Mouse (Mus musculus): ENCODE measurements around the gene Spint2. TPM values are rescaled to one million over a fixed set of nuclear protein-coding genes. Genes with fewer than 3 reads are reported as not detected.

Gene Spint2
- polyA plus RNA-seq, 1 experiment from 2014 or later = 309 TPM

DNA sequence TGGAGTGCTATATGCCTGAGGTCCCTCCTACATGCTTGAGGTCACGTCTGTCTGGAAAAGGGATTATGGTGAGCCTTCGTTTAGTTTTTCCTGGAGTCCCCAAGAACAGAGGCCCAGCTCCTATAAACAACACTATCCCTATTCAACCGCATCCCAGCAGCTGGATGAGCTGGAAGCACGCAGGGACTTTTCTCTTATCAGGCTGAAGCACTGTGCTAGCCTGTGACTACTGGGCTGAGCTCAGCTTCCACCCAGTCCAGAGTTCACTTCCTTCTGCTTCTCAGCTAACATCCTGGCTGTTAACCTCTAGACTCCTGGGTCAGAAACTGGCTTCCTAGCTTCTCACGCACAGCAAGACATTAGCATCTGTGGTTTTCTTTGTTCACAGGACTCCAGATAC is 27.9 kb downstream of the Spint2 start:
- no peaks in the 10 kb centered on the region for H3K9me3 ChIP-seq (ENCODE audit: control insufficient read depth, low read length)
- H3K27ac ChIP-seq (ENCODE audit: low read length) = no peak overlapping the region
- WGBS = 42% methylated on average over 5 of the region's 5 CpGs
- H3K4me3 ChIP-seq (ENCODE audit: low read length) = no peak overlapping the region
- H3K27me3 ChIP-seq (ENCODE audit: control insufficient read depth, insufficient read depth, low read depth, low read length) = no peaks in the 10 kb centered on the region
- ATAC-seq (ENCODE audit: low read depth) = no peak
- no peak overlapping the region for H3K4me2 ChIP-seq (ENCODE audit: low read depth, low read length)
- H3K9ac ChIP-seq (ENCODE audit: low read length) = no peak overlapping the region
- H3K4me1 ChIP-seq (replicated peaks; ENCODE audit: control insufficient read depth, insufficient read depth, low read length) = peaks cover 10% of the 10 kb centered on the region
- H3K36me3 ChIP-seq (ENCODE audit: control insufficient read depth, insufficient read depth, low read length) = no peaks in the 10 kb centered on the region

DNA sequence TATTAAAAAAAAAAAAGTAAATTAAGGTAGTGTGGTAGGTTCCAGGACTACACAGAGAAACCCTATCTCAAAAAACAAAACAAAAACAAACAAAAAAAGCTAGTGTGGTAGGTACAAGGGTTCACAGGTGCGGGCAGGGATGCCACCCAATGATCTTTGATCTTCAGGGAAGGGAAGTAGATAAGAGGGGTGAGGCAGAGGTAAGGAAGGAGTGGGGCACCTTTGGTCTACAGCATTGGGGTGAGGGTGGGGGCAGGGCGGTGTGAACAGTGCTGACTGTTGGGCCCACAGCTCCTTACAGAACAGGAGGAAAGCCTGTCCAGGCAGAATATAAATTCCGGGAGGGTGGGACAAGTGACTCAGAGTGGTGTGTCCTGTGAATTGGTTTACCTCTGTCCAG is 30.5 kb downstream of the Spint2 start:
- WGBS = 59% methylated on average over 3 of the region's 3 CpGs

DNA sequence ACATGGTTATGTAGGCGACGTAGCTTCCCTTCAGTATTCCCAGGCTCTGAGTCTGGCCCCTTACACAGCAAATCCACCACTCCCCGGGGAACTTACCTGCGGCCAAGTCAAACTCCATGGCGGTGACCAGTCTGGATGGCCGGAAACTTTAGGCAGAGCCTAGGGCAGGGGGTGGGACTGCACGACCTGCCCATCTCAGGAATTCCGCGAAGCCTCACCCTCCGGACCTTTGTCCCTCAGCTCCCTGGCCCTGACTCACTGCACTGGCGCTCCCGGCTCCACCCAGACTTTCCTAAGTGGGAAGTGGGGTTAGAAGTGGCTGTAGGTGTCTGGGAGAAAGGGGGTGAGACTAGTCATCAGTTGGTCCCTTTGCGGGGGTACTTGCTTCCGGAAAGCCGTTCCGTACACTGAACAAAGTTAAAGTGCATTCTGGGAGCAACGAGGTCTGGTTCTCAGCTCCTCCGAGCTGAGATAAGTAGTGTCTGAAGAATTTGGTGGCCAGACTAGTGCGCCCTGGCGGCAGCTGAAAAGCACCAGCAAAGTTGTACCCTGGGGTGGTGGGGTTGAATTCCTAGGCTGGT is 33.4 kb downstream of the Spint2 start, which contains the start of gene 2200002D01Rik:
Gene 2200002D01Rik (minus strand): TSS at position 206 of the 581 bp plus-strand sequence.
- peak within 1 kb of the TSS; percentile 84 for H3K27ac ChIP-seq (ENCODE audit: low read length)
- peak within 1 kb of the TSS; percentile 49 for H3K4me3 ChIP-seq (ENCODE audit: low read length)
- H3K9ac ChIP-seq (ENCODE audit: low read length) = peak within 1 kb of the TSS; percentile 66
- peaks cover 25% of the 10 kb centered on the region for H3K4me1 ChIP-seq (replicated peaks; ENCODE audit: control insufficient read depth, insufficient read depth, low read length)
- peak within 1 kb of the TSS; percentile 77 for H3K4me2 ChIP-seq (ENCODE audit: low read depth, low read length)
- peaks cover 6% of the 10 kb centered on the region; the same call in 1 of the 2 replicates for H3K36me3 ChIP-seq (ENCODE audit: control insufficient read depth, insufficient read depth, low read length)
- peak; percentile 73 for ATAC-seq (ENCODE audit: low read depth)
- no peaks in the 10 kb centered on the region for H3K27me3 ChIP-seq (ENCODE audit: control insufficient read depth, insufficient read depth, low read depth, low read length)
- 25% methylated on average over 20 of the region's 20 CpGs for WGBS
- H3K9me3 ChIP-seq (ENCODE audit: control insufficient read depth, low read length) = no peaks in the 10 kb centered on the region

More for the DNA sequence above, 30.5 kb downstream of the Spint2 start:
- H3K9ac ChIP-seq (ENCODE audit: low read length) = no peak overlapping the region
- ATAC-seq (ENCODE audit: low read depth) = no peak
- H3K4me1 ChIP-seq (replicated peaks; ENCODE audit: control insufficient read depth, insufficient read depth, low read length) = peaks cover 20% of the 10 kb centered on the region
- H3K36me3 ChIP-seq (ENCODE audit: control insufficient read depth, insufficient read depth, low read length) = no peaks in the 10 kb centered on the region
- no peak overlapping the region for H3K4me2 ChIP-seq (ENCODE audit: low read depth, low read length)
- no peaks in the 10 kb centered on the region for H3K9me3 ChIP-seq (ENCODE audit: control insufficient read depth, low read length)
- no peak overlapping the region for H3K27ac ChIP-seq (ENCODE audit: low read length)
- H3K4me3 ChIP-seq (ENCODE audit: low read length) = no peak overlapping the region
- no peaks in the 10 kb centered on the region for H3K27me3 ChIP-seq (ENCODE audit: control insufficient read depth, insufficient read depth, low read depth, low read length)

DNA sequence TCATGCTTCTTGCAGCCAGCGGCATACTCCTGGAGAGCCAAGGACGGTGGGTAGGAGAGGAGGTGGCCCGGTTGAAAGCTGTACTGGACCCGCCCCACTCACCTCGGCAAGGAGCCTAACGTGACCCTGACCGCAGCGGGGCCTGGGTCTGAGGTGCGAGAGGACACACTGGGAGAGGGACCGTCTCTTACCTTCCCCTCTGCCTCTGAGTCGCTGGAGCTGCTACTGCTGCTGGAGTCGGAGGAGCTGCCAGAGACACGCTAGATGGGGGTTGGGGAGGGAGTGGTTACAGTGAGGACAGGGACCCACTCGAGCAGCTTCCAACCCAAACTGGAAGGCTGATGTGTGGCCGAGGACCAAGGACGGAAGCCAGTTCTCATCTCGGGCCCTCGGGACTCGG is 34.0 kb downstream of the Spint2 start:
- H3K27ac ChIP-seq (ENCODE audit: low read length) = peak overlapping the region; percentile 84
- peak overlapping the region; percentile 66 for H3K9ac ChIP-seq (ENCODE audit: low read length)
- 15% methylated on average over 19 of the region's 19 CpGs for WGBS
- H3K27me3 ChIP-seq (ENCODE audit: control insufficient read depth, insufficient read depth, low read depth, low read length) = no peaks in the 10 kb centered on the region
- H3K9me3 ChIP-seq (ENCODE audit: control insufficient read depth, low read length) = no peaks in the 10 kb centered on the region
- peak overlapping the region; percentile 49 for H3K4me3 ChIP-seq (ENCODE audit: low read length)
- H3K36me3 ChIP-seq (ENCODE audit: control insufficient read depth, insufficient read depth, low read length) = peaks cover 6% of the 10 kb centered on the region; the same call in 1 of the 2 replicates
- peak; percentile 13; the same call in 1 of the 2 replicates for ATAC-seq (ENCODE audit: low read depth)
- H3K4me2 ChIP-seq (ENCODE audit: low read depth, low read length) = peak overlapping the region; percentile 77
- peaks cover 25% of the 10 kb centered on the region for H3K4me1 ChIP-seq (replicated peaks; ENCODE audit: control insufficient read depth, insufficient read depth, low read length)

DNA sequence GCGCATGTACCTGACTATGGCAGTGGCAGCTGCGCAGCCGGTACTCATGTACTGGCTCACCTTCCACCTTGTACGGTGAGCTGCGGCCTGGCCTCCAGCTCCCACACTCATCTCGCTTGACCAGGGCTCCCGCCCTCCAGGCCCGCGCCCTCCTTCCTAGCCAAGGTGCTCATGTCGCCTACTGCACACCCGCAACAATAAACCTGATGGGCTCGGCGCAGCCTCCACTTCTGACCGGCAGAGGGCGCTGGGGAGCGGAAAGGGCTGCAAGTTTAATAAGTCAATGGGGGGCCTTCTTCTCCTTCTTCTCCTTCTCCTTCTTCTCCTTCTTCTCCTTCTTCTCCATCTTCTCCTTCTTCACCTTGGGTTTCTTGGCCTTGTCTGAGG is 34.4 kb downstream of the Spint2 start:
- Histone ChIP-seq H3K36me3 (ENCODE audit: control insufficient read depth, insufficient read depth, low read length) (peaks cover 6% of the 10 kb centered on the region; the same call in 1 of the 2 replicates), H3K9me3 (ENCODE audit: control insufficient read depth, low read length) (no peaks in the 10 kb centered on the region), H3K27me3 (ENCODE audit: control insufficient read depth, insufficient read depth, low read depth, low read length) (no peaks in the 10 kb centered on the region), H3K4me2 (ENCODE audit: low read depth, low read length) (peak overlapping the region; percentile 77), H3K27ac (ENCODE audit: low read length) (peak overlapping the region; percentile 84), H3K9ac (ENCODE audit: low read length) (peak overlapping the region; percentile 66), H3K4me3 (ENCODE audit: low read length) (peak overlapping the region; percentile 49), H3K4me1 (replicated peaks; ENCODE audit: control insufficient read depth, insufficient read depth, low read length) (peaks cover 25% of the 10 kb centered on the region)
- 27% methylated on average over 16 of the region's 16 CpGs for WGBS
- ATAC-seq (ENCODE audit: low read depth) = peak; percentile 37; the same call in 1 of the 2 replicates

DNA sequence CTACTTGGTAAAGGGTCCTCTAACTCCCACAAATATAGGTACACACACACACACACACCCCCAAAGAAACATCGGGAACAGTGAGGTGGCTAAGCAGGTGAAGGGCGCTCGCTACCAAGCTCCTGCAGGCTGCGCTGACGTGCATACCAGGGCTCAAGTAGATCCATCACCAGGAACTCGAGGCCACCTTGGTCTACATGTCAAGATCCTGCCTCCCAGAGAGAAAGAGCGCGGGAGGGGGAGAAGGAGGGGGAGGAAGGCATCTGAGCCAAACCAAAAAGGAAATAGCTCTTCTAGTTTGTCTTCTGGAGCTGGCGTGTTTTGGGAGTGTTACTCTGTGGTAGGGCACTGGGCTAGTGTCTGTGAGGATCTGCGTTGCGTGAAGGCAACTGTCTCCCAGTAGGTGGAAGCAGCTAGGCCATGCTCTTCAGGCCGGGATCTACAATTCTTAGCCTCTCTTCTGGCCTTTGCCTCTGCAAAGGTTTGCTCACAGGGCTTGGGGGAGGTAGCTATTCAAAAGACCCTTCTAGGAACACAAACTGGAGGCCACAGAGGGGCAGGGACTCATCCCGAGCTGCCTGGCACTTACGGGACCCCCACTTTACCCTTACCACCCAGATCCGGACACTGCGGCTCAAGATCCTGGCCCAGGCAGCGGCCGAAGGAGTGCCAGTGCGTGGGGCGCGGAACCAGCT is 34.9 kb downstream of the Spint2 start:
- WGBS = 64% methylated on average over 21 of the region's 21 CpGs
- peak; percentile 26; the same call in 1 of the 2 replicates for ATAC-seq (ENCODE audit: low read depth)
- Histone ChIP-seq H3K36me3 (ENCODE audit: control insufficient read depth, insufficient read depth, low read length) (peaks cover 6% of the 10 kb centered on the region; the same call in 1 of the 2 replicates), H3K9me3 (ENCODE audit: control insufficient read depth, low read length) (no peaks in the 10 kb centered on the region), H3K4me3 (ENCODE audit: low read length) (peak overlapping the region; percentile 49), H3K4me2 (ENCODE audit: low read depth, low read length) (peak overlapping the region; percentile 77), H3K27ac (ENCODE audit: low read length) (peak overlapping the region; percentile 67), H3K27me3 (ENCODE audit: control insufficient read depth, insufficient read depth, low read depth, low read length) (no peaks in the 10 kb centered on the region), H3K4me1 (replicated peaks; ENCODE audit: control insufficient read depth, insufficient read depth, low read length) (peaks cover 25% of the 10 kb centered on the region), H3K9ac (ENCODE audit: low read length) (peak overlapping the region; percentile 66)

DNA sequence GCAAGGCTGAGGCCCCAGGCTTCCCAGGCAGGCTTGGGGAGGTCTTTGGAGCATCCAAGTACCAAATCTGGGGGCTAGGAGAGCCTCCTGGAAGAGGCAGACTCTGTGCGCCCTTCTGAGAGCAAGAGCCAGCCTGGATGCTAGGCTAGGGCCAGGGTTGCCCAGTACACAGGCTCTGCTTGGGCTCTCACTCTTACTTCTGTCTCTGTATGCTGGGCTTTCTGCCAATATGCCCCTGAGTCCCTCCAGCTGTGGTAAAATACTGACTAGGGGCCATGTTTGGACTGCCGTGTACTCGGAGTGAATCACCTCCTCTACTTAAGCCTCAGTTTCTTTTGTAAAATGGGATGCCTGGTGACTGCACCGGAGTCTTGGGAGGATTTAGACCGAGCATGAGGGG is 35.7 kb downstream of the Spint2 start:
- WGBS = 70% methylated on average over 5 of the region's 5 CpGs
- Histone ChIP-seq H3K27ac (ENCODE audit: low read length) (peak overlapping the region; percentile 3; the same call in 1 of the 2 replicates), H3K4me1 (replicated peaks; ENCODE audit: control insufficient read depth, insufficient read depth, low read length) (peaks cover 25% of the 10 kb centered on the region), H3K4me2 (ENCODE audit: low read depth, low read length) (no peak overlapping the region), H3K27me3 (ENCODE audit: control insufficient read depth, insufficient read depth, low read depth, low read length) (no peaks in the 10 kb centered on the region), H3K36me3 (ENCODE audit: control insufficient read depth, insufficient read depth, low read length) (peaks cover 6% of the 10 kb centered on the region; the same call in 1 of the 2 replicates), H3K9ac (ENCODE audit: low read length) (no peak overlapping the region), H3K9me3 (ENCODE audit: control insufficient read depth, low read length) (no peaks in the 10 kb centered on the region), H3K4me3 (ENCODE audit: low read length) (no peak overlapping the region)
- 0 out of 2 replicates have a peak, but pooled peaks have one; percentile 27 for ATAC-seq (ENCODE audit: low read depth)

DNA sequence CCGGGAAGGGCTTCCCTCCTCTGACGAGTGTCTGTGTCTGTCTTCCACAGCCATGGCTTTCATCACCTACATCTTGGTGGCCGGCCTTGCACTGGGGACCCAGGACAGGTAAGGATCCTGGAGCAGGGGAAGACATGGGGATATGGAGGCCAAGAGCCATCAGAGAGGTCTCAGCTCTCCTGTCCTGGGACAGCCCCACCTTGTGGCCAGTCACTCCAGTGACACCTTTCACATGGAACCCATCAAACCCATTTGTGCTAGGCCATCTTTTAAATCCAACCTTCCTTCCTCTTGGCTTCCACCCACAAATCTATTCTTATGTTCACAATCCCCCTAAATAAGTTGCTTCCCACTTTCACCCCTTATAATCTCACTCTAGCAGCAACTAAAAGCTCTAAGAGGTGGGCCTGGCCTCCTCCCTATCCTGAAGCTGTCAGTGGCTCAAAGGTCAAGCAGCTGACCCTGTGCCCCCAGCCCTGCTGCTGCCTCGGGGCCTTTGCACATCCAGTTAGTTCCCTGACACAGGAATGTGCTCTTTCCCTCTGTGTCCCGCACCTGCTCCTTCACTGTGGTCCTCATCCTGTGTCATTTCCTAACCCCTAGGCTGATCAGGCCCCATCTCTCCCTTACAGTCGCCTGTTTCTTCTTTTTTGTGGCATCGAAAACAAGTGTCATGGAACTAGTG is 36.8 kb downstream of the Spint2 start:
- Histone ChIP-seq H3K9ac (ENCODE audit: low read length) (no peak overlapping the region), H3K27ac (ENCODE audit: low read length) (no peak overlapping the region), H3K4me1 (replicated peaks; ENCODE audit: control insufficient read depth, insufficient read depth, low read length) (peaks cover 25% of the 10 kb centered on the region), H3K4me2 (ENCODE audit: low read depth, low read length) (no peak overlapping the region), H3K4me3 (ENCODE audit: low read length) (no peak overlapping the region), H3K36me3 (ENCODE audit: control insufficient read depth, insufficient read depth, low read length) (peaks cover 6% of the 10 kb centered on the region; the same call in 1 of the 2 replicates), H3K9me3 (ENCODE audit: control insufficient read depth, low read length) (no peaks in the 10 kb centered on the region), H3K27me3 (ENCODE audit: control insufficient read depth, insufficient read depth, low read depth, low read length) (no peaks in the 10 kb centered on the region)
- ATAC-seq (ENCODE audit: low read depth) = no peak
- 83% methylated on average over 7 of the region's 7 CpGs for WGBS

Data from lung, embryonic 16.5 days (tissue).